Mouse (Mus musculus) cerebellum, postnatal 25 days (tissue): ENCODE measurements around the gene Stx5a.
A peak's percentile ranks its signal among the peaks of the same experiment; 100 is the strongest.

Source experiments
- DNase-seq, 2 experiments: peaks; one replicate each; pipeline ENCODE4 v3.0.0; 2021; ENCODE audit warnings: mixed read lengths in 2 of 2

Gene Stx5a

DNA sequence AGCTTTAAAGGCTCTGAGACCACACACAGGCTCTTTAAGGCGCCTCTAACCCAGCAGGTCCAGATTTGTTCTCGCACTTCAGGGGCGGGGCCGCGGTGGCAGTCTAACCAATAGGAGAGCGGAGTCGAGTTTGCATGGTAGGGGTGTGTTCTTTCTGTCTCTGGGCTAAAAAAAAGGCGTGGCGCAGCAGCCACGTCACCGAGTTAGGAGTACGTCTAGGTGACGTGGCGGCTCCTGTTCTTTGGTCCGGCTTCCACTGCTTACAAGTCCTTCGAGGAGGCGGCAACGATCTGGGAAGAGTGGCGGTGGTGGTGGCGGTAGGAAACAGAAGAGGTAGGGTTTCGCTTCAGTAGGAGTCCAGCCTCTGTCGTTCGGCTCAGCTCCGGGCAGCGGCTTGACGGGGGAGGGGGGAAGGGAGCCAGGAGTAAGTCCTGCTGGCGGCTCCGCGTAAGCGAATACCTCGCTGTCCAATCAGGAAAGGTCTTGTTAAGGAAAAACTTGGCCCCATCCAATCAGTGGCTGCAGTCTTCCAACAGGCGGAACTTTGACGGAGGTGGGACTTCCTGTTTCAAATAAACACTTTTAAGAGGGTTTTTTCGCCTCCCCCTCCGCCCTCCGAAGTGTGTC lies at the start of gene Stx5a:
Stx5a (plus strand) TSS at position 171 of the 627 bp plus-strand sequence.
- peak; percentile 96 to 97 for DNase-seq

GRCm38 (mm10) chr19:8691871-8692539 lies 49.2 kb upstream of the Stx5a start:
- DNase-seq: no peak

DNA sequence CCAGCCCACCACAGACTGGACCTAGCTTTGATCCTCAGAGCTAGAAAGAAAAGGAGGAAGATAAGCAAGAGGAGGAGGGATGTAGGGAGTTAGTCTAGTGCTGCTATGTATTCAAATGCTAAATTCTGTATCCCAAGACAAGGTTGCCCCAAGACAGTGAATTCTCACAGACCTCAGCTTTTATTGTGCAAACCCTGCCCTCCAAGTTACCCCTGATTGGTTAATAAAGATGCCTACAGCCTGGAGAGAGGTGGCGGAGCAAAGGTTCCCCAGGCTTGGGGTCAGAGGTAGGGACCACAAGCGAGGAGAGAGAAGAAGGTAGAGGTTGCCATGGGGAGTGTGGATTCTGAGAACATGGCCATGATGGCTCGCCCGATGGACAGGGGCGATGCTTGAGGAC lies 48.5 kb upstream of the Stx5a start:
- DNase-seq: no peak

GRCm38 (mm10) chr19:8695330-8695729 lies 45.9 kb upstream of the Stx5a start:
- DNase-seq: no peak

- no peak for DNase-seq
These were observed 41.6 kb upstream of the Stx5a start for GRCm38 (mm10) chr19:8699652-8700051.

- no peak for DNase-seq
These were observed 38.8 kb upstream of the Stx5a start for GRCm38 (mm10) chr19:8702458-8702857.

- no peak for DNase-seq
These were observed 37.6 kb upstream of the Stx5a start for GRCm38 (mm10) chr19:8703571-8703970.

DNA sequence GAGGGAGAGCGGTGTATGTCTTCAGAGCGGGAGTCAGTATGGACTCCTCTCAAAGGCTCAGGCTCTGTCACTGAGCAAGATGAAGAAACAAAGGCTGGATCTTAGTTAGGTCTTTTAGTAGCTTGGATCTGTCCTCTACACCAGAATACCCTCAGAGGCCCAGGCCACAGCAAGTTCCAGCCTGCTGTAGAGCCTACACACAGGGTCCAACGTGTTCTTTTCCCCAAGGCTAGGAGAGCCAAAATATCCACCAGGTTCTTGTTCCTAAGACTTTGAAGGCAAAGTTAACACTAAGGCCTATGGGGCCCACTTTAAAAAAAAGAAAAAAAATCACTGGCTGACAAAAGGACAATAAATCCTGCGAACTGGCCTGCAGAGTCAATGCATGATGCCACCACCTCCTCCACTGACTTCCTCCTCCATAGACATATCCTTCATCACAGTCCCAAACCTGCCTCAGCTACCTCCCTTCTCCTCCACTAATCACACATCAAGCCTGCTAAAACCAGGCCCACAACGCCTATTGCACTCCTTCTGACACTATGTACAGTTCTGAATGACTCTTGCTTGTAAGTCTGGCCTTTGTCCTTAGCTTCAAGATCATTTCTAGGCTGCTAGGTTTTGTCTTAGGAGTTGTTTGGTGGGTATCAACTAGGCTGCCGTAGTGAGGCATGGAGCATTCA lies 36.0 kb upstream of the Stx5a start:
- DNase-seq: no peak

DNA sequence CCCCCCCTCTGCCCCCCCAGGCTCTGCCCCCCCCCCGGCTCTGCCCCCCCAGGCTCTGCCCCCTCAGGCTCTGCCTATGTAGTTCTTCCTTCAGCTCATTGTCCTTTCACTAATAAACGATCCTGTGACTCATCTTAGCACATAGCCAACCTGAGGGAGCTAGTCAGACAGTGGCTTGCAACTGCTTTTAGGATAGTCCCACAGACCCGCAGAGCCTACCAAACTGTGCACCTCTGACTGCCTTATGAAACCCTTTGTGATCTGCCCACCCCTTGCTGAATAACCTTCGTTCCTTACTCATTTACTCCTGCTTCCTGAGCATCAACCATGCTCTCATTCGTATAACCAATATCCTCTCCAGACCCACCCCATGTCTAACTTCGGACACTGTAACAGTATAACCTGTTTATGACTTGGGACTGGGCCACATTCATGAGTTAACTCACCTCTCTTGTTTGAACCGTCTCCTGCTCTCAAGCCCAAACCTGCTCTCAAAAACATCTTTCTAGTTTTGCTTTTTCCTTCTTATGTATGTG lies 35.0 kb upstream of the Stx5a start:
- DNase-seq: no peak

DNA sequence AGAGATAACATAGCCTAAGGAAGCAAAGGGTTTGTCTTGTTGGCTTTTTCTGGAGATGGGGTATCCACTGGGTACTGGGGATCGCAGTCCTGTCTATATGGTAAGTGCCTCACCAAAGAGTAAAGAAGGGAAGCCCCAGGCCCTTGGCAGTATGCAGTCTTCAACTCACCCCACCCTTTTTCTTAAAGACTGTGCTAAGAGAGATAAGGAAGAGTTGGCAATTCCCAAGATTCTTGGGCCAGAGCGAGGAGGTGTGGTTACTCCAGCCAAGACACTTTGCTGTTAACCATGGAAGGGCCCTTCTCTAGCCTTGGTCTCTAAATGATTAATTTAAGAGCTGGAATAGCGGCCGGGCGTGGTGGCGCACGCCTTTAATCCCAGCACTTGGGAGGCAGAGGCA lies 34.3 kb upstream of the Stx5a start:
- DNase-seq: no peak

DNA sequence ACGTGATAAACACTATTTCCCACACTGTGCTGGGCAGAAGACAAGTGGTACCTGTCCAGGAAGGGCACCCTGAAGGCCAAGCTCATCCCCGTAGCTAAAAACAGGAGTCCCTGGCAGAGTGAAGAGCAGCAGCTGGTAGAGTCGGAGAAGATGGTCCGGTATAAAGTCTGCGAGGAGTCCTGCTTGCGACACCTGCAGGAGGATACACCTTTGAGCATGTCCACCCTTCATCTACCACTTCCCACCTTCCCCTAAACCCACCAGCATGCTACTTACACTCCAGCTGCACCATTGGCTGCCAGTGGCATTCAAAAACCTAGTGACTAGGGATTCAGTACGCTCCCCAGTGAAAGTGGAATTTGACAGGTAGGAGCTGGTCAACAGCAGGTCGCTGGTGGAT lies 32.3 kb upstream of the Stx5a start:
- no peak for DNase-seq

DNA sequence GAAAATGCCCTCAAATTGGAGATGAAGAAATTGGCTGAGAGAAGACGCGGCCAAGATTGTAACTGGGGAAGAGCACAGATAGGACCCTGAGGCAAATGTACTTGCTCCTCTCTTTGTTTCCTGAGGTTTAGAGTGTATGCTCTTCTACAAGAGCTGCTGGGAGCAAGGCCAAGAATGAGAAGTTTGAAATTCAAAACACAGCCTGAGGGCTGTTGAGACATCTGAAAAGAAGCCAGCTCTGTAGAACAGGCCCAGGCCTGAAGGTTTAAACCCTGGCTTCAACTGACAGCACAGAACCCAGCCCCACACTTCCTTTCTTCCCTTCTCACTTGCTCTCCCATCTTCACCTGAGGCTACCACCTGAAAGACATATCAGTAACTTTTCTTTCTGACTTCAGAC lies 31.2 kb upstream of the Stx5a start:
- no peak for DNase-seq

DNA sequence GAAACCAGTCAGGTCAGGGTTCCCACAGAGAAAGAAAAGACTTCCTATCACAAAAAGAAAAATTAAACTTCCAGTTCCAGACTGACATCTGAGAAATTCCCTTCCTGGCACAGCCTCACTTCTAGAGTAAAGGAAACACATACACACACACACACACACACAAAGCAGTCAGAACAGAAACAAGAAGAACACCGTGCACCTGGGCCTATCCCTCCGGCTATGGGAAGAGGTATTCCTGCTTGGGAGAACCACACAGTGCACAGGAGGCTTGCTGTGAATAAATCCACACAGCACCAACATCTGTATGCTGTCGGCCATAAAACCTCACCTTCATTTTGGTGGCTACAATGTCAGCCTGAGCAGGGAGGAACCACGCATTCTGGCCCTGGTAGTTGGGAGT lies 29.7 kb upstream of the Stx5a start:
- DNase-seq: no peak

- no peak for DNase-seq
These were observed 29.0 kb upstream of the Stx5a start for GRCm38 (mm10) chr19:8711949-8712869.

DNA sequence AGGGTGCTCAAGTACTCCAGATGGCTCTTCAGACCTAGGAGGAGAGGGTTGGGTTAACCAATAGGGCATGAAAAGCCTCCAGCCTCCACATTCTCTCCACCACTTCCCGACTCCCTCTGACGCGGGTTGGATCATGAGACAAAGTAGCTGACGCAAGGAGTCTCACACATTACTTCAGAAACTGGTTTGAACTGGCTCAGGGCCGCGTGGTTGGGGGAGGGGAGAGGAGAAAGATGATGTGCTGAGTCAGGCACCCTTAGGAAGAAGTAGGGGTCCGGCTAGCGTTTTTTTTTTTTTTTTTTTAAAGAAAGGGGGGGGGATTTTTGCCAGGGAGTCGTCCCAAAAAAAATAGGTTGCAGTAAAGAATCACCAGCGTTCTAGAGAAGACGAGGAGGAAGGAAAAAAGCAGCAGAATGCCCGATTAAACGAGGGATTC lies 28.3 kb upstream of the Stx5a start:
- peak; percentile 28 to 47 for DNase-seq

- DNase-seq: peak; percentile 93 to 96
These were observed 27.8 kb upstream of the Stx5a start for GRCm38 (mm10) chr19:8713306-8713996.

GRCm38 (mm10) chr19:8713997-8714652 lies 27.1 kb upstream of the Stx5a start:
- DNase-seq: no peak

DNA sequence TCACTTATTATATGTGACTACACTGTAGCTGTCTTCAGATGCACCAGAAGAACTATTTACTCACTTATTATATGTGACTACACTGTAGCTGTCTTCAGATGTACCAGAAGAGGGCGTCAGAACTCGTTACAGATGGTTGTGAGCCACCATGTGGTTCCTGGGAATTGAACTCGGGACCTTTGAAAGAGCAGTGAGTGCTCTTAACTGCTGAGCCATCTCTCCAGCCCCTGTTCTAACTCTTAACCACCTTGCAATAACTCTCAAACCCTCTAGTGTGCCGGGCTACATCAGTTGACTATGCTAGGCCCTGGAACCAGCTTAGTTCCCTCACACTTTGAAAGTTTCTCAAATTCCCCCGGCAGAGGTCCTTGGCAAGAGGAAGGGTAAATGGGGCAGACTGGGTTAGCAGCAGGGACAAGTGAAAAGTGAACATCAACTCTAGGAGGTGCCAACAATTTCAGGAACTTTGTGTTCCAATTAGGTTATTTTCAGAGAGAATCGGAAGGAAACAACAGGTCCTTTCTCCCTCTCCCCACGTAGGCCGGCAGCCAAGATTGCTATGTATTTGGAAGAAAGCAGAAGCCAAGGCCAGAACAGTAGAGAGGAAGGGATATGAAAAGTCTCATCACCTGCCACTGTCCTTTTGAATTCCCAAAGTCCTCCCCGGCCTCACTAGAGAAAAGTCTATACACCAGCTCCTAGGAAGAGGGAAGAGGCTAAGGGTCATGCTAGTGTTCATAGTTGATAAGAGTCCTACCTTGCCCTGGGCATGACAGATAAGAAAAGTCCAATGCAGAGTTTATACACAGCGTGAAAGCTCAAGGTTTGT lies 26.3 kb upstream of the Stx5a start:
- DNase-seq: no peak

DNA sequence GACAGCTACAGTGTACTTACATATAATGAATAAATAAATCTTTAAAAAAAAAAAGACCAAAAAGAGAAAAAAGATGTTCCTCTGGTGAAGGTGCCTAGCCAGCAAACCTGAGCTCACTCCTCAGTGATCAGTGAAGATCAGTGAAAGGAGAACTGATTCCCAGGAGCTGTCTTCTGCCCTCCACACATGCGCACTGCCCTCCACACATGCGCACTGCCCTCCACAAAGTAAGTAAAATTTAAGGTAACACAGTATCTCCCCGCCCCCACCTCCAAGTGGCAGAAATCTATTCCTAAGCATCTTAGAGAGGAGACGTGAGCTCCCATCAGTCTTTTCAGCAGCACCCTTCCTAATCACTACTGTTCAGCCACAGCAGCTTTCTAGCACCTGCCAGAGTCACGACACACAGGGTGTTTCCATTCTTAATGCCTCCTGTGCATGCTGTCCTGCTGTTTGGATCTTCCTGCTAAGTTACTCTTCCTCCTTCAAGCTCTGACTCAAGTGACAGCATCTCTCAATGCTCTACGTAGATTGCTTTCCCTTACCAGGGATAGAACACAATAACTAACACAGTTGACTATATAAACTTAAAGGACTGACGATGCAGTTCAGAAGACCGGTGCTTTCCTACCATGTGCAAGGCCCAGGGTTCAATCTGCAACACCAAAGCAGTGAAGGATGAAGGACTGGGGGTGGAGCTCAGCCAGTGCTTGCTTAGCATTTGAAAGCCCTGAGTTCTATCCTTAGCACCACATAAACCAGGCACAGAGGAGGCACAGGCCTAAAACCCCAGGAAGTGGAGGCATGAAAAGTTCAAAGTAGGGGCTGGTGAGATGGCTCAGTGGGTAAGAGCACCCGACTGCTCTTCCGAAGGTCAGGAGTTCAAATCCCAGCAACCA lies 25.1 kb upstream of the Stx5a start:
- no peak for DNase-seq
